Mouse (Mus musculus) midbrain, embryonic 15.5 days (tissue): ENCODE measurements around the gene Wnt2b. TPM values are rescaled to one million over a fixed set of nuclear protein-coding genes. Genes with fewer than 3 reads are reported as not detected.

Source experiments
- ATAC-seq: fragments of 200-750 bp; cut with Nextera tagmentation; replicated peaks from 2 replicates; pipeline ENCODE4 v1.8.0; 2017; ENCODE audit warnings: moderate TSS enrichment
- H3K27ac ChIP-seq: fragments of 300-500 bp; sonication (generic); 2 replicates; pipeline ENCODE4 v1.5.1; 2015; ENCODE audit warnings: mild to moderate bottlenecking, inconsistent platforms
- H3K27me3 ChIP-seq: fragments of 300-500 bp; sonication (generic); replicated peaks from 2 replicates; pipeline ENCODE4 v1.6.1; 2015; ENCODE audit warnings: inconsistent platforms
- H3K36me3 ChIP-seq: fragments of 300-500 bp; sonication (generic); replicated peaks from 2 replicates; pipeline ENCODE4 v1.6.1; 2015; ENCODE audit warnings: inconsistent platforms
- H3K4me1 ChIP-seq: fragments of 300-500 bp; sonication (generic); 2 replicates; pipeline ENCODE4 v1.6.1; 2015; ENCODE audit warnings: inconsistent platforms
- H3K4me2 ChIP-seq: fragments of 300-500 bp; sonication (generic); 2 replicates; pipeline ENCODE4 v1.6.1; 2015; ENCODE audit warnings: inconsistent platforms, mild to moderate bottlenecking, moderate library complexity
- H3K4me3 ChIP-seq: fragments of 300-500 bp; sonication (generic); 2 replicates; pipeline ENCODE4 v1.5.1; 2015; ENCODE audit warnings: mild to moderate bottlenecking, inconsistent platforms
- H3K9ac ChIP-seq: fragments of 300-500 bp; sonication (generic); 2 replicates; pipeline ENCODE4 v1.6.1; 2015; ENCODE audit warnings: mild to moderate bottlenecking, inconsistent platforms
- H3K9me3 ChIP-seq: fragments of 300-500 bp; sonication (generic); 2 replicates; pipeline ENCODE4 v1.6.1; 2016; ENCODE audit warnings: inconsistent platforms
- WGBS: fragments of 180-500 bp; shearing (Covaris S2); methylation state at CpG from one replicate; pipeline ENCODE4 v1.1.7; 2015; ENCODE audit warnings: mixed read lengths; 5-methylcytosine and 5-hydroxymethylcytosine counted together
- polyA plus RNA-seq: library from polyadenylated mRNA; unstranded; fragments of >200 nt; fragmentation: Nextera tagmentation; extraction: Ambion mirVana; gene quantifications from 2 replicates; pipeline ENCODE4 v1.2.1, GENCODE M21; 2015

Wnt2b gene
- polyA plus RNA-seq, 1 experiment from 2014 or later = 1.2 TPM

DNA sequence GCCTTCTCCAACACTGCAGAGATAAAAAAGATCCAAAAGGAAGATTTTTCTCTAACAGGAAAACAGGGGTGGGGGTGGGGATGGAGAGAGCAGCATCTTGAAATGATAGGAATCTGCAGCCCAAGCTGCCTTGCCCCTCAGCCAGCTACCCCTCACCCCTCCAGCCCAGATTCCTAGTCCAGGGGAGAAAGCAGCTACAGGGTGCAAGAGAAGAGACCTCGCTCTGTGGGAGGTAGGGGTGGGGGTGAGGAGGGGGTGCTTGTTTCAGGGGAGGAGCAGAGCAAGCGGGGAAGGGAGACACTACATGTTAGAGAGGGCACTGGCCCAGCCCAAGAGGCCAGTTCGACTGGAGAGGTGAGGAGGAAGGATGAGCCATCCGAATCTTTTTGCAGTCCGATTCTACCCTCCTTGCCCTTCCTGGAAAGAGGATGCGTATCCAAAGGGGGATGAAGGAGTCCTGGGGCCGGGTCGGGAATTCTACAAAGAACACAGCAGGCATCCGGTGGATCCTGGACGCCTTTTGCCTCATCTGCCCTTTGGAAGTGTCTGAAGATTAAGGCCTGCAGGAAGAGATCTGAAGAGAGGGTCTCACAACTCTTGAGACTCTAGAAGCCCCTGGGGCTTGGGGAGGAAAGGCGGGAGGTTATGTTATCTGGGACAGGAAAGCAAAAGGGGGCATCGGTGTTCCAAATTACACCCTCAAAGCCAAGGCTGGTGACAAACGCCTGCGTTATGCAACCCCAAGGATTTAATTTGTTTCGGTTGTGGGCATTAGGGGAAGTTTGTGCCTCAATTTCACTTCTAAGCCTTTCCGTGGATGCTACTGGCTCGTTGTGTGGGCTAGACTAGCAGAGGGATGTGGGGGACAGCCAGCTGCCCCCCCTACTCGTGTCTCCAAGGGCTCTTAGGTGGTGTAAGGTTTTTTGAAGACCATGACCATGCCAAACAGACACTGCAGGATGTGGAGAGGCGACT, 1.4 kb downstream of the Wnt2b start:
- no peak for ATAC-seq
- Histone ChIP-seq H3K27me3 (peaks cover 63% of the 10 kb centered on the region), H3K9me3 (no peaks in the 10 kb centered on the region), H3K36me3 (no peaks in the 10 kb centered on the region), H3K27ac (no peak overlapping the region), H3K4me3 (peak overlapping the region; percentile 53; the same call in 1 of the 2 replicates), H3K9ac (no peak overlapping the region), H3K4me1 (peaks cover 32% of the 10 kb centered on the region), H3K4me2 (peak overlapping the region; percentile 75; the same call in 1 of the 2 replicates)
- 5% methylated on average over 19 of the region's 19 CpGs for WGBS

DNA sequence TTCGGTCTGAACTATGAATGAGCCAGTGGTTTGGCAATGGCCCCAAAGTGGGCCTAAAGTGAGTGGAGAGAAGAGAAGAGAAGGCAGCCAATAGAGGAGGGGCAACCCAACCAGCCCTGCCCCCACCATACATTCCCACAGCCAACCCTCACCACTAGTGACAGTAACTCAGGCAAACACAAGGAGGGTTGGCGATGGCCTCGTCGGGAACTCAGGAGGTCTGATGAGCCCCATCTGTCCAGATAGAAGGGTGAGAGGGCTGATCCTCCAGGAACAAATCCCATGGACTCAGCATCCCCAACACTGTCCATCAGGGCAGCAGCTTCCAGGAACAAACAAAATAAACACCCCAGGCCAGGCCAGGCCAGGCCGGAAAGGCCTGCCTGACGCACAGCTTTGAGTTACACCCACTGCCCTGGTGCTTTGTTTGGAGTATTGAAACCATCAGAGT, 5.6 kb downstream of the Wnt2b start:
- Histone ChIP-seq H3K4me3 (no peak overlapping the region), H3K27me3 (peaks cover 29% of the 10 kb centered on the region), H3K27ac (no peak overlapping the region), H3K9me3 (no peaks in the 10 kb centered on the region), H3K4me2 (no peak overlapping the region), H3K9ac (no peak overlapping the region), H3K4me1 (peaks cover 10% of the 10 kb centered on the region), H3K36me3 (no peaks in the 10 kb centered on the region)
- WGBS = 87% methylated on average over 6 of the region's 6 CpGs
- no peak for ATAC-seq

DNA sequence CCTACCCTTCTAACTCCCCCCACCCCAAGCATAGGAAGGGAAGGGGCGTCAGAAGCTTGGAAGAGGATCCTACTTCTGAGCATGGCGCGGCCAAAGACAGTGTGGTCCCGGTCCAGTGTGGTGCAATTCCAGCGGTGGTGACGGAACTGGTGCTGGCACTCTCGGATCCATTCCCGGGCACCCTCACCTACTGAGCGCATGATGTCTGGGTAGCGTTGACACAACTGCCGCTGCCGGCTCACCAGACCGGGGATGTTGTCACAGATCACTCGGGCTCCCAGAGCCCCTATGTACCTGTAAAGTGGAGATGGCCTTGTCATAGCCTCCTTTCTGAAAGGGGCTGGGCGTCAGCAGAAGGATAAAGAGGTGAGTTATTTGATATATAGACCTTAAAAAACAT, 7.2 kb downstream of the Wnt2b start:
- no peak overlapping the region for H3K4me3 ChIP-seq
- 97% methylated on average over 15 of the region's 15 CpGs for WGBS
- no peak overlapping the region for H3K9ac ChIP-seq
- H3K36me3 ChIP-seq = no peaks in the 10 kb centered on the region
- peaks cover 13% of the 10 kb centered on the region for H3K27me3 ChIP-seq
- no peaks in the 10 kb centered on the region for H3K4me1 ChIP-seq
- no peaks in the 10 kb centered on the region for H3K9me3 ChIP-seq
- H3K4me2 ChIP-seq = no peak overlapping the region
- no peak overlapping the region for H3K27ac ChIP-seq
- ATAC-seq = no peak

DNA sequence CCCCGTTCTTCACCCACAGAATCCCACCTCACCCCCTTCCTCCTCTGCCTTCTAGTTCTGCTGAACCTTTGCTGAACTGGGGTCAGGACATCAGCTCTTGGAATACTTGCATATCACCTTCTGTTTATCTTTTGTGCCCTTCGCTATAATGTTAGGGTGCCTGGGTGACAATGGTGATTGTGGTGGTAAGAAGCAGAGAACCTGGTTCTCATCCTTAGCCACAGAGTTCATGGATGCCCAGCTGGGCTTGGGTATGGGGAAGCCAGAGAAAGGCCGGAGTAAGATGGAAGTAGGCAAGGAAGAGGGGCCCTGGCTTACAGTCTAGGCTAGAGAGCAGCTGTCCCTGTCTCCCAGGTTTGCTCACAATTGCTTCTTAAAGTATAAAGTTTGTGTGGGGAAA, 7.6 kb downstream of the Wnt2b start:
- no peak overlapping the region for H3K27ac ChIP-seq
- H3K36me3 ChIP-seq = no peaks in the 10 kb centered on the region
- H3K4me3 ChIP-seq = no peak overlapping the region
- no peaks in the 10 kb centered on the region for H3K9me3 ChIP-seq
- H3K27me3 ChIP-seq = peaks cover 11% of the 10 kb centered on the region
- no peaks in the 10 kb centered on the region for H3K4me1 ChIP-seq
- 95% methylated on average over 3 of the region's 3 CpGs for WGBS
- H3K9ac ChIP-seq = no peak overlapping the region
- ATAC-seq = no peak
- no peak overlapping the region for H3K4me2 ChIP-seq

DNA sequence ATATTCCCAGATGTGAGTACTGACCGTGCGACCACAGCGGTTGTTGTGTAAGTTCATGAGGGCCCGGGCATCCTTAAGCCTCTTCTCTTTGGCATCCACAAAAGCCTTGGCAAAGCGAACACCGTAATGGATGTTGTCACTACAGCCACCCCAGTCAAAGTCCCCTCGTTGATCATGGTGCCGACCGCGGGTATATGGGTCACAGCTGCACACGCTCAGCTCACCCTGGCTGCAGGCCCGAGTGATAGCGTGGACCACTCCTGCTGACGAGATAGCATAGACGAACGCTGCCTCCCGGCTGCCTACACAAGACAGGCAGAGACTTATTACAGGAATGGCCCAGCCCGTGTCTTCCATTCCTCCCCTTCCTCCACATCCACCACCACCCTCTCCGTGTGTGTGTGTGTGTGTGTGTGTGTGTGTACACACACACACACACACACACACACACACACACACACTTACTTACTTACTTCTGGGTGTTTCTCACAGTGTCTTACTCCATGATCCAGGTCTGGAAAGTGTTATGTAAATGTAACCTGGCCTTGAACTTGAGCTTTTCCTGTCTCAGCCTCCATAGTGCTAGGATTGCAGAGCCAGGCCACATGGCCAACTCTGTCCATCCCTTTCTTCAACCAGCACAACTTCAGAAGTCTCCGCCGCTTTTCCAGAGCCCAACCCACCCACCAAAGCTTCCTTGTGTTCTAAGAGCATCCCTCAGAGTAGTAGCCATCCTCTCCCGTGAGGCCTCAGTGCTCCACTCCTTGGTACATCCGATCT, 8.6 kb downstream of the Wnt2b start:
- no peak overlapping the region for H3K4me2 ChIP-seq
- no peak for ATAC-seq
- 93% methylated on average over 22 of the region's 23 CpGs for WGBS
- peaks cover under 1% of the 10 kb centered on the region; the same call in 1 of the 2 replicates for H3K27me3 ChIP-seq
- no peaks in the 10 kb centered on the region for H3K9me3 ChIP-seq
- H3K9ac ChIP-seq = no peak overlapping the region
- H3K27ac ChIP-seq = no peak overlapping the region
- H3K4me1 ChIP-seq = no peaks in the 10 kb centered on the region
- no peak overlapping the region for H3K4me3 ChIP-seq
- H3K36me3 ChIP-seq = no peaks in the 10 kb centered on the region

DNA sequence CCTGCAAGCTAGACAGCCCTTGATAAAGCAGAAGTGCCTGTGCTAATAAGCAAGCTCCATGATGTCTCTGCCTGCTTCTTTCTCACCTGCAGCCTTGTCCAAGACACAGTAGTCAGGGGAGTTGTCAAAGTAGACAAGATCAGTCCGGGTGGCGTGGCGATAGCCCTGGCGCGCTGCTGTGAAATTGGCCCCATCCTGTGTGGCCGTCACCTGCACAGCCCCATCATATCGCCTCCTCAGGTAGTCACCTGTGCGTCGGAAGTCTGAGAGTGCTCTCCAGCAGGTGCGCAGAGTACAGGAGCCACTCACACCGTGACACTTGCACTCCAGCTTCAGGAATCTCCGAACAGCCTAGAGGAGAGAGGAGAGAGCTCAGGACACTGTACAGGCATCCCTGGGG, 10.8 kb downstream of the Wnt2b start:
- ATAC-seq = no peak
- Histone ChIP-seq H3K9ac (no peak overlapping the region), H3K4me3 (no peak overlapping the region), H3K4me2 (no peak overlapping the region), H3K27ac (no peak overlapping the region), H3K27me3 (no peaks in the 10 kb centered on the region), H3K4me1 (no peaks in the 10 kb centered on the region), H3K36me3 (no peaks in the 10 kb centered on the region), H3K9me3 (no peaks in the 10 kb centered on the region)
- 95% methylated on average over 12 of the region's 12 CpGs for WGBS

DNA sequence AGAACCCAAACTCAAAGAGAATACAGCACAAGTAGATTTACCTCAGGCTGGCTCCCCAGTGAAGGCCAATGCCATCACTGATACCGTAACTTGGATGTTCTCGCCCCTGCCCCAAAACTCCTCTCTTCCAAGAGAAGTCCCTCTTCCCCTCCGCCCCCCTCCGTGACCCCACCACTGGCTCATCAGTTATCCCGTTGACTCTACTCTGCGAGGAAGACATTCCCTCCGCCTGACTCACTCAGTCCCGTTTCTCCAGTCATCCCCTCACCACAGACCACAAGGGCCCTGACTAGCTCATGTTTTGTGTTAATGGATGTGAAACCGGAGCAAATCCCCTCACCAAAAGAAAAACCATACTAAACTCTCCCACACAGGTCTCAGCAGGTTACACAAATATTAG, 16.8 kb downstream of the Wnt2b start:
- H3K27ac ChIP-seq = no peak overlapping the region
- no peak overlapping the region for H3K4me2 ChIP-seq
- no peak overlapping the region for H3K9ac ChIP-seq
- no peak for ATAC-seq
- no peaks in the 10 kb centered on the region for H3K36me3 ChIP-seq
- WGBS = 89% methylated on average over 9 of the region's 9 CpGs
- no peak overlapping the region for H3K4me3 ChIP-seq
- 0 out of 2 replicates have a peak, but pooled peaks cover 2% of the 10 kb centered on the region for H3K4me1 ChIP-seq
- H3K27me3 ChIP-seq = no peaks in the 10 kb centered on the region
- no peaks in the 10 kb centered on the region for H3K9me3 ChIP-seq

DNA sequence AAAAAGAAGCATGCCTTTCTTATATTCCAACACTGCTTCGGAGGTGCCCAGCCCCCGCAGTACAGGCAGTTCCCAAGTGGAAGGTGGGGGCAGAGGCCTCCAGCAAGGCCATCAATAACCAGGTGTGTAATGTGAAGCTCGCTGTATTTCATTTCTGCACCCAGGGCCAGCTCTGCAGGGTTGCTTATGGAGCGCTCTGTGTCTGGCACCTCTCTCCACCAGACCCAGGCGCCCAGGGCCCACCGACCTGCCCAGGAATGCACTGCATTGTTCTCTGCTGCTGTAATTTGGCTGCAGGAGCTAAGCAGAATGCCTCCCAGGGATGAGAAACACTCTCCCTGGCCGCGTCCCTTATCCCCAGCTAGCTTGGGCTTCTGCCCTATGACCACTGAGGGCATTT, 18.4 kb downstream of the Wnt2b start:
- no peak overlapping the region for H3K4me3 ChIP-seq
- H3K9me3 ChIP-seq = no peaks in the 10 kb centered on the region
- no peak for ATAC-seq
- no peaks in the 10 kb centered on the region; the same call in 1 of the 2 replicates for H3K36me3 ChIP-seq
- no peak overlapping the region for H3K27ac ChIP-seq
- 40% methylated on average over 8 of the region's 8 CpGs for WGBS
- H3K4me1 ChIP-seq = 0 out of 2 replicates have a peak, but pooled peaks cover 2% of the 10 kb centered on the region
- no peak overlapping the region for H3K9ac ChIP-seq
- H3K4me2 ChIP-seq = no peak overlapping the region
- no peaks in the 10 kb centered on the region for H3K27me3 ChIP-seq

DNA sequence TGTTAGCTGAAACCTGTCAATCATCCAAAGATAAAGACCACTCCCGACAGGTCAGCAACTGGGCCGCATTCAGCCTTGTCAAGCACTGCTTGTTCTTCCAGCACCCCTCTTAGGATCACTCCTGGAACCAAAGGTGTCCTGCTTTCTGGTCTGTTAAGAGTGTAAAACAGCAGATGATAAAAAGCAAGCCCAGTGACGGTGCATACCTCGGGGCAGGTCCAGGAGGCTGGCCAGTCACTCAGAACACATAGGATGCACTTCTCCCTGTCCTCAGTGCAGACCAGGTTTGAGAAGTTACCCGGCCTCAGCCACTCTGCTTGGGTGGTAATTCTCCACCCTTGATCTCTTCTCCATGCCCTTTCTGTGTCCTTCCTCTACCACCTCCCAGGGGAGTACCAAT, 19.0 kb downstream of the Wnt2b start:
- Histone ChIP-seq H3K9ac (no peak overlapping the region), H3K27ac (no peak overlapping the region), H3K4me1 (0 out of 2 replicates have a peak, but pooled peaks cover 2% of the 10 kb centered on the region), H3K9me3 (no peaks in the 10 kb centered on the region), H3K27me3 (no peaks in the 10 kb centered on the region), H3K36me3 (no peaks in the 10 kb centered on the region; the same call in 1 of the 2 replicates), H3K4me2 (no peak overlapping the region), H3K4me3 (no peak overlapping the region)
- WGBS = 62% methylated on average over 5 of the region's 5 CpGs
- no peak for ATAC-seq

DNA sequence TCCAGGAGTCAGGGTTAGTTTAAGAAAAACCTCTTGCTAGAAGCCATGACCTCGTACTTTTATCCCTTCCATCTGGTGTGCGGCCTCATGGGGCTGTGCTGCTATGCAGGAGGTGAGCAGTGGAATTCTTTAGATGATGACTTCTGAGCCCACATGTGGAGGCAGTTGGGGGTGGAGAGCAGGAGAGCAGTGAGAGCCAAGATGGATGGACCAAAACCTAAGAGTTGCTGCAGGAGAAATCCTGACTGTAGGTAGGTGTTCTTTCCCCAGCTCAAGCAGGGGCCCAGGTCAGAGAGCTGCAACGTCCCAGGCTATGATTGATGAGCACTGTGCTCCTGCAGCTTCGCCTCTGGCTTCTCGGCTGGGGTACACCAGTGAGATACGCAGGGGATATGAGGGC, 21.0 kb downstream of the Wnt2b start:
- H3K9me3 ChIP-seq = no peaks in the 10 kb centered on the region
- no peak overlapping the region for H3K4me2 ChIP-seq
- no peak overlapping the region for H3K4me3 ChIP-seq
- no peak overlapping the region for H3K9ac ChIP-seq
- WGBS = 70% methylated on average over 6 of the region's 6 CpGs
- ATAC-seq = no peak
- H3K36me3 ChIP-seq = no peaks in the 10 kb centered on the region; the same call in 1 of the 2 replicates
- no peaks in the 10 kb centered on the region for H3K27me3 ChIP-seq
- H3K4me1 ChIP-seq = 0 out of 2 replicates have a peak, but pooled peaks cover 2% of the 10 kb centered on the region
- H3K27ac ChIP-seq = no peak overlapping the region

DNA sequence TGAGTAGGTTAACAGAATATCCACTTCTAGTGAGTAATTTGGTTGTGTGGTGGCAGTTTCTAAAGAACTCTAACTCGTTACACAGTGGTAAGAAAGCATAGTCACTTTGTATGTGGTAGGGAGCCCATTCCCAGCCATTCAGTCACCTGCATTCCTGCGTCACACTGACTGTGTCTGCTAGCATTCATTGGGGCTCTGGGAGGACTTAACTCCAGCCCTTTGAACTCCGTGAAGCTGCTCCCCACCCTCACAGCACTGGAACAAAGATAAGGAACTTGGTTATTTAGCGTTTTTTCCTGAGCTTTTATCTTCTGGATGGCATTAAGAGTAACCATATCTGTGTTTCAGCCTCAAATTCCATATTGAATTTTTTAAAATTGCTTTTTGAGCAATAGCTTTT, 23.4 kb downstream of the Wnt2b start:
- Histone ChIP-seq H3K4me2 (no peak overlapping the region), H3K27me3 (no peaks in the 10 kb centered on the region), H3K4me1 (0 out of 2 replicates have a peak, but pooled peaks cover 2% of the 10 kb centered on the region), H3K27ac (no peak overlapping the region), H3K9me3 (no peaks in the 10 kb centered on the region), H3K36me3 (no peaks in the 10 kb centered on the region; the same call in 1 of the 2 replicates), H3K4me3 (no peak overlapping the region), H3K9ac (no peak overlapping the region)
- ATAC-seq = no peak
- WGBS = 23% methylated on average over 4 of the region's 4 CpGs

DNA sequence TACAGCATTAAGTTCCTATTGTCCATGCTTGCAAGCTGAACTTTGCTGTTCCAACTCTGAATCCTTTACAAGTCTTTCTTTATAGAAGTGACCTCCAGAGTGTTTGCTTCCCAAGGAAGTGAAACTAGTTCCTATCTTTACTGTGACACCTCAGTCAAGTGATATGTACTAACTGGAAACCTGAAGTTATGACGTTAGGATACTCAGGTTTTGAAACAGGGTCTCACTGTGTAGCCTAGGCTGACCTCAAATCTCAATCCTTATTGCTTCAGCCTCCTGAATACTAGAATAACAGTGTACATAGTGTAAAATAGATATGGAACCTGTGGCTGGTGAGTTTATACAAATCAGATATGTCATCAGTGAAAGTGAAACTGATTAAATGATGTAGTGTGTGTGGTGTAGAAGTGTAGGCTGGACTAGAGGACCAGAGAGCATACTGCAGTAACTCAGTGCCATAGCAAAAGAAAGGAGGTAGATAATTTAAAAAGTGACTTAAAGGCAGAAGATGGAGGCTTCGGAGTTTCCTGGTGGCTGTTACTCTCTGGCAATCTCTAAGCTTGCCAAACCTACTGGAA, 23.9 kb downstream of the Wnt2b start:
- no peak overlapping the region for H3K27ac ChIP-seq
- H3K9ac ChIP-seq = no peak overlapping the region
- ATAC-seq = no peak
- no peaks in the 10 kb centered on the region for H3K4me1 ChIP-seq
- no peak overlapping the region for H3K4me3 ChIP-seq
- H3K36me3 ChIP-seq = no peaks in the 10 kb centered on the region; the same call in 1 of the 2 replicates
- 88% methylated on average over 2 of the region's 2 CpGs for WGBS
- no peaks in the 10 kb centered on the region for H3K27me3 ChIP-seq
- H3K9me3 ChIP-seq = no peaks in the 10 kb centered on the region
- H3K4me2 ChIP-seq = no peak overlapping the region
